Mouse (Mus musculus): ENCODE results near the gene Myl4. TPM values are rescaled to one million over a fixed set of nuclear protein-coding genes. Genes with fewer than 3 reads are reported as not detected.
"Not testable (repeated sequence)": the region's sequence is repeated elsewhere in the genome, so short reads cannot be mapped to it uniquely, and the experiment has no call there.

Gene Myl4
- polyA plus RNA-seq, 1 experiment from 2014 or later, result 4.6 TPM

DNA sequence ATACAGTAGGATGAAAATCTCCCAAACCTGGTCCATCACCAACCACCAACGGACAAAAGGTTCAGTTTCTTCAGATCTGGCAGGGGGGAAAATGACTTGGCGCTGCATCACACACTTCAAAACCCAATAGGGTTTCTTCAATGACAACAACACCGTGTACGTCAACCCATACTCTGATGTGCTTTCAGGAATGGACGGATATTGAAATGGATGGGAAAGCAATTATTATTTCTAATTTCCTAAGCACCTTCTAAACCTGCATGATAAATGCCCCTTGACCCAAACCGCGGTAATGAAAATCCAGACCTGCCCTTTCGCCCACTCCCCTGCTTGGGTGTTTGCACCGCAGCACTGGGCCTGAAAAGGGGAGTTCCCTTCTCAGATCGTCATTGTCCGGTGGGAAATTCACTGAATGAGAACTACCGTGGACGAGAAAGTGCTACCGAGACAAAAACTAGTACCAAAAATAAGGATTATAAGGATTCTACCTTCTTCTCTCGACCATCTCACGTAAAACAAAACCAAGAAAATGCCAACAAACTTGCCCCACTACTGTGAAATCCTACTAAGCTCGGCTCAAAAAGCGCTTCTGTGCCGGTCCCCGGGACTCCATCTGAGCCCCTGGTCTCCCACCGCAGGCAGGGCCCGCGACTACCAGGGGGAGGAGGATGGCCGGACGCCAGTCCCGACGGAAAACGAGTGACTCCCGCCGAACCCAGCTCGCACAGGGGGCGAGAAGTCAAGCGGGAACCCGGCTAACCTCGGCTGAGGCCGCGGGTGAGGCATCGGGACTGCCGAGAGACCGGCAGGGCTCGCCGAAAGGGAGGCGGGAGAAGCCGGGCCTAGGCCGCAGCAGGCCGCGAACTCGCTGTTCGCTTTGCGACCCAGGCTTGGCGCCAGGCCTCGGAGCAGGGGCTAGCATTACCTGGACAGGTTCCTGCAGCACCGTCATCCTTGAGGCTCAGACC, 741 bp upstream of the Myl4 start:
- peak; percentile 77 for ATAC-seq (ENCODE audit: low read depth)
- H3K27ac ChIP-seq, result peak overlapping the region; percentile 93
- DNase-seq, result peak; percentile 40
- peak overlapping the region; percentile 91 for H3K4me3 ChIP-seq (replicated peaks)
- peaks cover 21% of the 10 kb centered on the region for H3K36me3 ChIP-seq
- no peaks in the 10 kb centered on the region for H3K27me3 ChIP-seq
- no peaks in the 10 kb centered on the region for H3K9me3 ChIP-seq (replicated peaks)
- under 1% methylated on average over 51 of the region's 53 CpGs for WGBS (ENCODE audit: insufficient replicate concordance)
- H3K4me1 ChIP-seq (replicated peaks), result peaks cover 51% of the 10 kb centered on the region
- peak overlapping the region; percentile 99 for H3K9ac ChIP-seq
- H3K4me2 ChIP-seq, result peak overlapping the region; percentile 76

- 54% methylated on average over 4 of the region's 4 CpGs for WGBS (ENCODE audit: insufficient replicate concordance)
Measured at GRCm38 (mm10) chr11:104558065-104558464, 7.6 kb downstream of the Myl4 start.

DNA sequence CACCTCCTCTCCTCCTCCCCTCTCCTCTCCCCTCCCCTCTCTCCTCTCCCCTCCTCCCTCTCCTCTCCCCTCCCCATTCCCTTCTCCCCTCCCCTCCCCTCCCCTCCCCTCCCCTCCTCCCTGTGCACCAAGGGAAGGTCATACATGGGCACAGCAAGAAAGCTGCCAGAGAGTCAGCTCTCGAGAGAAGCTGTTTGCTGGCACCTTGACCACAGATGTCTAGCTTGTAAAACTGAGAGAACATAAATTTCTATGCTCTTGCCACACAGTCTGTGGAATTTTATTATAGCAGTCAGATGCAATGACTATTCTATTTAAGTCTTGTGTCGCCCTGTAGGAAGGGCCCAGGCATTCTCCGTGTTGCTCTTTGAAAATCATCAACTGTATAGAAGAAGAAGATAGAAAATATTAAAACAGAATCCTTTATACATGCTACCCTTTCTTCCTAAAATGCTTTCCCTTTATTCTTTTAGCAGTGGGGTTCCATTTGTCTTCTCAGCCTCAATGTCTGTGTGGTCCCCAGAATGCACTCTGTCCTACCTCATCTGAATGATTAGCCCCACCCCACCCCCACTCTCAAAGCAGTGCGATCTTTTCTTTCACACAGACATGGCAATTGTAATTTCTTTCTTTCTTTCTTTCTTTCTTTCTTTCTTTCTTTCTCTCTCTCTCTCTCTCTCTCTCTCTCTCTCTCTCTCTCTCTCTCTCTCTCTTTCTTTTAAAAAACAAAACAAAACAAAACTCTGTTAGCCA, 8.4 kb downstream of the Myl4 start:
- no peak for ATAC-seq (ENCODE audit: low read depth)
- peaks cover 4% of the 10 kb centered on the region; the same call in 1 of the 2 replicates for H3K4me1 ChIP-seq (replicated peaks)
- no peak overlapping the region for H3K27ac ChIP-seq

More at GRCm38 (mm10) chr11:104558065-104558464, 7.6 kb downstream of the Myl4 start:
- H3K9me3 ChIP-seq (replicated peaks), result no peaks in the 10 kb centered on the region
- H3K36me3 ChIP-seq, result no peaks in the 10 kb centered on the region
- no peak overlapping the region for H3K4me2 ChIP-seq
- H3K9ac ChIP-seq, result no peak overlapping the region
- peaks cover 4% of the 10 kb centered on the region; the same call in 1 of the 2 replicates for H3K4me1 ChIP-seq (replicated peaks)
- DNase-seq (no peak), ATAC-seq (ENCODE audit: low read depth) (no peak)
- H3K27me3 ChIP-seq, result no peaks in the 10 kb centered on the region
- no peak overlapping the region for H3K27ac ChIP-seq
- no peak overlapping the region for H3K4me3 ChIP-seq (replicated peaks)

DNA sequence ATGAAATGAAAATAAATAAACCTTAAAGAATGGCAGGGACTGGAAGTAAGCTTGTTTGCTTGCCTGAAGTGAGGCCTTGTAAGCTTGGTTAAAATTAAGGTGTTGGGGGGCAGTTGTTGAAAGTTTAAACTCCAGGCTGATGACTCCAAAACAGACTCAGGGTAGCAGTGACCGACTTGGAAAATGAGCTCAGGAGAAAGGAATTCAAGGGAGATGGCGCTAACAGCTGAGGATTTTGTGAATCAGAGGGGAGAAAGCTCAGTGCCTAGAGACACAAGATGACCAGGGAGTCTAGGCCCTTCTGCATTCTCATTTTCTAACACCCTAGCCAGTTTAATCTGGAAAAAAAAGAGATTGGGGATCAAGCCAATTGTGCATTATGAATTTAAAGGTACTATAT, 10.5 kb downstream of the Myl4 start:
- Histone ChIP-seq H3K9ac (no peak overlapping the region), H3K27me3 (no peaks in the 10 kb centered on the region), H3K4me3 (replicated peaks) (no peak overlapping the region), H3K9me3 (replicated peaks) (no peaks in the 10 kb centered on the region), H3K4me2 (no peak overlapping the region), H3K27ac (no peak overlapping the region), H3K36me3 (no peaks in the 10 kb centered on the region), H3K4me1 (replicated peaks) (peaks cover 2% of the 10 kb centered on the region; the same call in 1 of the 2 replicates)
- 41% methylated on average over 2 of the region's 2 CpGs for WGBS (ENCODE audit: insufficient replicate concordance)
- DNase-seq (no peak), ATAC-seq (ENCODE audit: low read depth) (no peak)

More for the DNA sequence above, 8.4 kb downstream of the Myl4 start:
- H3K36me3 ChIP-seq, result no peaks in the 10 kb centered on the region
- no peak overlapping the region for H3K4me3 ChIP-seq (replicated peaks)
- 59% methylated on average over 4 of the region's 4 CpGs for WGBS (ENCODE audit: insufficient replicate concordance)
- no peaks in the 10 kb centered on the region for H3K27me3 ChIP-seq
- no peak for DNase-seq
- H3K9ac ChIP-seq, result no peak overlapping the region
- H3K9me3 ChIP-seq (replicated peaks), result no peaks in the 10 kb centered on the region
- no peak overlapping the region for H3K4me2 ChIP-seq

GRCm38 (mm10) chr11:104563496-104563895, 13.0 kb downstream of the Myl4 start:
- no peaks in the 10 kb centered on the region for H3K9me3 ChIP-seq (replicated peaks)
- H3K36me3 ChIP-seq, result no peaks in the 10 kb centered on the region
- H3K27ac ChIP-seq, result no peak overlapping the region
- H3K4me2 ChIP-seq, result no peak overlapping the region
- 37% methylated on average over 1 of the region's 1 CpGs for WGBS (ENCODE audit: insufficient replicate concordance)
- no peak overlapping the region for H3K9ac ChIP-seq
- ATAC-seq (ENCODE audit: low read depth) (no peak), DNase-seq (no peak)
- no peaks in the 10 kb centered on the region for H3K27me3 ChIP-seq
- H3K4me1 ChIP-seq (replicated peaks), result no peaks in the 10 kb centered on the region
- H3K4me3 ChIP-seq (replicated peaks), result no peak overlapping the region

DNA sequence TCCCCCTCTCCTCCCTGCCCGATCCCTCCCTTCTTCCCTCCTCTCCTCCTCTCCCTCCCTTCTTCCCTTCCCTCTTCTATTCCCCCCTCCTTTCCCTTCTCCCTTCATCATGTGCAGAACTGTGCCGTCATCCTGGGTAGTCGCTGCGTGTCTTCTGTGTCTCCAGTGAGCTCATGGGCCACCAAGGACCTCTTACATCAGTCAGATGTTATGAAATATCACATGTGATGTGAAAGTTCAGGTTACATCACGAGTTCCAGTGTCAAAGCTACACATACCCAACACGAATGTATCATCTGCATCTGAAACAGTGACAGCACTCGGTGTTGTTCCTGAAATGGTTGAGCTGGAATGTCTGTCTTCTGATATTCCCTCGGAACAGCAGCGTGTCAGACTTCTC, 14.7 kb downstream of the Myl4 start:
- ATAC-seq (ENCODE audit: low read depth) (no peak), DNase-seq (no peak)
- Histone ChIP-seq H3K9me3 (replicated peaks) (no peaks in the 10 kb centered on the region), H3K27ac (no peak overlapping the region), H3K27me3 (no peaks in the 10 kb centered on the region), H3K4me3 (replicated peaks) (no peak overlapping the region), H3K4me1 (replicated peaks) (peaks cover 4% of the 10 kb centered on the region), H3K9ac (no peak overlapping the region), H3K4me2 (no peak overlapping the region), H3K36me3 (no peaks in the 10 kb centered on the region)
- 71% methylated on average over 9 of the region's 9 CpGs for WGBS (ENCODE audit: insufficient replicate concordance)

GRCm38 (mm10) chr11:104566097-104566496, 15.6 kb downstream of the Myl4 start:
- WGBS (ENCODE audit: insufficient replicate concordance), result 71% methylated on average over 6 of the region's 6 CpGs
- DNase-seq, result no peak
- no peak overlapping the region for H3K9ac ChIP-seq

DNA sequence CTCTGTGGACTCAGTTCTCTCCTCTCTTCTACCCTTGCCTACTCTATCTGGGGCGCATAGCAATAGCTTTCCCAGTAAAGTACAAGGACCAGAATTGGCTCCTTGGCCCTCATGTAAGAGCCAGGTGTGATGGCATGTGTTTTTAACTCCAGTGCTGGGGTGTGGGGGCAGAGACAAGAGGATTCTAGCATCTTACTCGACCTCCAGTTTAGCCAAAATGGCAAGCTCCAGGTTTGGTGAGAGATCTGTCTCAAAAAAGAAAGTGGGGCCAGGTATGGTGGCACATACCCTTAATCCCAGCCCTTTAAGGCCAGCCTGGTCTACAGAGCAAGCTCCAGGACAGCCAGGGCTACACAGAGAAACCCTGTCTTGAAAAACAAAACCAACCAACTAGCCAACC, 16.3 kb downstream of the Myl4 start:
- no peak for DNase-seq

More at GRCm38 (mm10) chr11:104566097-104566496, 15.6 kb downstream of the Myl4 start:
- Histone ChIP-seq H3K4me3 (replicated peaks) (no peak overlapping the region), H3K4me2 (no peak overlapping the region), H3K27ac (no peak overlapping the region), H3K9me3 (replicated peaks) (no peaks in the 10 kb centered on the region), H3K27me3 (no peaks in the 10 kb centered on the region), H3K4me1 (replicated peaks) (peaks cover 10% of the 10 kb centered on the region), H3K36me3 (no peaks in the 10 kb centered on the region)
- no peak for ATAC-seq (ENCODE audit: low read depth)

DNA sequence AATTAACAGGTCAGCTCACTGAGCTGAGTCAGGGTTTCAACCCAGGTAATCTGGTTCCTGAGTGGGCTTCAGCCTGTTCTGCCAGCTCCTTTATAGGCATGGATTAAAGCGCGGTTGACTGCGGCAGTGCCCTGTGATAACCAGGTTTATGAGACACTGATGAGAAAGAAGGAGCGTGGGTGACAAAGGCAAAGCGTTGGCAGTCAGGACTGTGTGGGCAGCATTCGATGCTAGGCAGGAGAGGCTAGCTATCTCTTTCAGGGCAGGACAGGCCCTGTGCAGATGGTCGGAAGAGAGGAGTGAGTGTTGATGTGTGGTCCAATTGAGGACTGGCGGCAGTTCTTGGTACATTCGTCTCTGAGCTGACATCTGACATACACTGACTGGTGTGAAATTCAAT, 17.3 kb downstream of the Myl4 start:
- Histone ChIP-seq H3K36me3 (no peaks in the 10 kb centered on the region), H3K4me1 (replicated peaks) (peaks cover 21% of the 10 kb centered on the region), H3K4me2 (no peak overlapping the region), H3K27ac (no peak overlapping the region), H3K4me3 (replicated peaks) (no peak overlapping the region), H3K9me3 (replicated peaks) (no peaks in the 10 kb centered on the region), H3K9ac (no peak overlapping the region), H3K27me3 (peaks cover 8% of the 10 kb centered on the region; the same call in 1 of the 2 replicates)
- ATAC-seq (ENCODE audit: low read depth) (no peak), DNase-seq (no peak)
- 81% methylated on average over 9 of the region's 9 CpGs for WGBS (ENCODE audit: insufficient replicate concordance)

More for the DNA sequence above, 16.3 kb downstream of the Myl4 start:
- H3K27ac ChIP-seq, result no peak overlapping the region
- no peak overlapping the region for H3K4me3 ChIP-seq (replicated peaks)
- no peaks in the 10 kb centered on the region for H3K36me3 ChIP-seq
- peaks cover 15% of the 10 kb centered on the region for H3K4me1 ChIP-seq (replicated peaks)
- H3K4me2 ChIP-seq, result no peak overlapping the region
- 57% methylated on average over 2 of the region's 2 CpGs for WGBS (ENCODE audit: insufficient replicate concordance)
- H3K9me3 ChIP-seq (replicated peaks), result no peaks in the 10 kb centered on the region
- no peak for ATAC-seq (ENCODE audit: low read depth)
- no peaks in the 10 kb centered on the region for H3K27me3 ChIP-seq
- H3K9ac ChIP-seq, result no peak overlapping the region

GRCm38 (mm10) chr11:104568326-104568725, 17.9 kb downstream of the Myl4 start:
- no peak for ATAC-seq (ENCODE audit: low read depth)
- H3K4me3 ChIP-seq (replicated peaks), result no peak overlapping the region
- H3K27me3 ChIP-seq, result peaks cover 11% of the 10 kb centered on the region; the same call in 1 of the 2 replicates
- no peak for DNase-seq
- peaks cover 21% of the 10 kb centered on the region for H3K4me1 ChIP-seq (replicated peaks)
- WGBS (ENCODE audit: insufficient replicate concordance), result 82% methylated on average over 4 of the region's 4 CpGs
- H3K9me3 ChIP-seq (replicated peaks), result no peaks in the 10 kb centered on the region
- H3K4me2 ChIP-seq, result no peak overlapping the region
- H3K27ac ChIP-seq, result no peak overlapping the region
- no peak overlapping the region for H3K9ac ChIP-seq
- H3K36me3 ChIP-seq, result no peaks in the 10 kb centered on the region

DNA sequence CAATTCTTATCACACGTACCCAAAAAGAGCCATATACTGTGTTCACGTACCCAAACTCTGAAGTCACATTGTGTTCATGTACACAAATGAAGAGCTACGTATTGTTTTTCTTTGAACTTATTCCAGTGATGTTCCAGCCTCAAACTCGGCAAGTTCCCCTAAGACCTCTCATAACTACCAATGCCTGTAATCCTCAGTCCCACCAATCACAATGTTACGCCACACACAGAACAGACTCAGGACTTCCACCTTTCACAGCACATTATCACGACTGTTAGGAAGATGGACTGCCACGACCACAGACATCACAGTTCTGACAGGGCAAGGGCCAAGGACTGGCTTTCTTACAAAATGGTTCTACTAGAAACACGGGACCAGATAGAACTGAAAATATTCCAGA, 20.1 kb downstream of the Myl4 start:
- Histone ChIP-seq H3K4me2 (peak overlapping the region; percentile 77; the same call in 1 of the 2 replicates), H3K4me1 (replicated peaks) (peaks cover 21% of the 10 kb centered on the region), H3K27me3 (peaks cover 11% of the 10 kb centered on the region; the same call in 1 of the 2 replicates)
- H3K9me3 ChIP-seq (replicated peaks); H3K27ac ChIP-seq; H3K36me3 ChIP-seq; ATAC-seq (ENCODE audit: low read depth); DNase-seq; H3K9ac ChIP-seq; H3K4me3 ChIP-seq (replicated peaks): not testable (repeated sequence)
- WGBS (ENCODE audit: insufficient replicate concordance), result 32% methylated on average over 8 of the region's 8 CpGs
